Comparison of ENCODE assay signal across 25 mouse cellular contexts in the genomic region with DNA sequence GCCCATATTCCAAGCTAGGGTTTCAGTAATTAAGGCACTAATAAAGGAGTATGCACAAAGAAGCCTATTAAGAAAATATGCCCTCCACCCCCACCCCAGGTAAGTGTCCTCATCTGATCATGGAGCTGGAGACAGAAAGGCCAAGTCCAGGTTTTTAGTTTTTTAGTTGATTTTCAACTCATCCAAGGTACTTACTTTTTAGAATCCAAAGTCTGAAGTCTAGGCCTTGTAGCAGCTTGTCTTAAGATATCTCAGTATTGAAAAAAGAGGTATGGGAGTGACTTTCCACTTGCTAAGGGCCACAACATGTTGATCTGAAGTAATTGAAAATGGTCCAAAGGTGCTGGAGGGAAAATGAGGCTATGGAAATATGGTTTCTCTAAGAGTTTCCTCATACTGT.
"Had no signal": no experiment of that assay in that cellular context is flagged by ENCODE, and none has a peak within 500 bp of the region (broad histone marks: within the 10 kb centered on the region; RNA-seq: fewer than 3 reads in every experiment).

No protein-coding gene starts in this region.

- H3K27me3 ChIP-seq: heart, embryonic 12.5 days; heart, embryonic 13.5 days; heart, embryonic 15.5 days; hindbrain, embryonic 12.5 days; hindbrain, embryonic 13.5 days; hindbrain, embryonic 15.5 days; intestine, embryonic 15.5 days; kidney, embryonic 15.5 days had no signal

- H3K36me3 ChIP-seq: heart, embryonic 10.5 days; heart, embryonic 12.5 days; heart, embryonic 13.5 days; heart, embryonic 15.5 days; hindbrain, embryonic 10.5 days; hindbrain, embryonic 12.5 days; hindbrain, embryonic 13.5 days; hindbrain, embryonic 15.5 days; intestine, embryonic 15.5 days; kidney, embryonic 15.5 days had no signal

- H3K27ac ChIP-seq: heart, embryonic 10.5 days; heart, embryonic 13.5 days; heart, embryonic 15.5 days; hindbrain, embryonic 10.5 days; hindbrain, embryonic 12.5 days; hindbrain, embryonic 13.5 days; hindbrain, embryonic 14.5 days; hindbrain, embryonic 15.5 days; hindbrain, postnatal 0 days; intestine, embryonic 15.5 days; kidney, embryonic 15.5 days; kidney, postnatal 0 days; layer of hippocampus, adult 2 months; left cerebral cortex, adult 2 months had no signal

- H3K4me3 ChIP-seq: heart, embryonic 10.5 days; heart, embryonic 12.5 days; heart, embryonic 13.5 days; heart, embryonic 15.5 days; hindbrain, embryonic 10.5 days; hindbrain, embryonic 12.5 days; hindbrain, embryonic 13.5 days; hindbrain, embryonic 15.5 days; intestine, embryonic 15.5 days; kidney, embryonic 15.5 days; layer of hippocampus, adult 2 months; left cerebral cortex, adult 2 months had no signal

- H3K4me1 ChIP-seq: heart, embryonic 10.5 days; heart, embryonic 12.5 days; heart, embryonic 13.5 days; heart, embryonic 15.5 days; hindbrain, embryonic 10.5 days; hindbrain, embryonic 12.5 days; hindbrain, embryonic 13.5 days; hindbrain, embryonic 15.5 days; intestine, embryonic 15.5 days; kidney, embryonic 15.5 days had no signal

- DNase-seq: heart, postnatal 10 days; heart, postnatal 14 days; heart, postnatal 36 days; heart, postnatal 4 days; kidney, adult 11 months; kidney, adult 18-20 months; kidney, postnatal 10 days; kidney, postnatal 25 days; layer of hippocampus, adult 9-11 months; layer of hippocampus, postnatal 36 days had no signal
